Mouse (Mus musculus): ENCODE data around the gene Fgf11. TPM values are rescaled to one million over a fixed set of nuclear protein-coding genes. Genes with fewer than 3 reads are reported as not detected.

Gene Fgf11
- polyA plus RNA-seq, 1 experiment from 2014 or later = 4.4 TPM

- H3K36me3 ChIP-seq = peaks cover 15% of the 10 kb centered on the region
- no peak overlapping the region for H3K4me3 ChIP-seq (replicated peaks)
- H3K27me3 ChIP-seq = no peaks in the 10 kb centered on the region
- peaks cover 23% of the 10 kb centered on the region for H3K4me1 ChIP-seq
- H3K9me3 ChIP-seq (replicated peaks) = no peaks in the 10 kb centered on the region
- no peak overlapping the region for H3K9ac ChIP-seq
- ATAC-seq (ENCODE audit: insufficient number of reproducible peaks, low FRiP score, low TSS enrichment, low read depth) = no peak
- H3K4me2 ChIP-seq (replicated peaks) = no peak overlapping the region
- WGBS = 77% methylated on average over 3 of the region's 3 CpGs
- no peak overlapping the region for H3K27ac ChIP-seq (replicated peaks)
Measured at GRCm38 (mm10) chr11:69751635-69752034, 50.0 kb downstream of the Fgf11 start.

Other genes starting within 250 kb of the Fgf11 start
- 29.0 and 31.5 TPM in 2 replicates for gene Efnb3, start 241.7 kb downstream of the Fgf11 start, polyA plus RNA-seq (2015; fragmentation: Nextera tagmentation; extraction: Ambion mirVana)
- 25.0 and 26.5 TPM in 2 replicates for gene Wrap53, start 221.6 kb downstream of the Fgf11 start, polyA plus RNA-seq (2015; fragmentation: Nextera tagmentation; extraction: Ambion mirVana)
- 134 and 141 TPM in 2 replicates for gene Trp53, start 221.5 kb downstream of the Fgf11 start, polyA plus RNA-seq (2015; fragmentation: Nextera tagmentation; extraction: Ambion mirVana)
- gene Atp1b2, start 195.9 kb downstream of the Fgf11 start, polyA plus RNA-seq (2015; fragmentation: Nextera tagmentation; extraction: Ambion mirVana) = 12.4 and 13.4 TPM in 2 replicates
- not detected in 2 replicates for gene Shbg, start 184.0 kb downstream of the Fgf11 start, polyA plus RNA-seq (2015; fragmentation: Nextera tagmentation; extraction: Ambion mirVana)
- gene Sat2, start 179.8 kb downstream of the Fgf11 start, polyA plus RNA-seq (2015; fragmentation: Nextera tagmentation; extraction: Ambion mirVana) = 19.8 and 22.5 TPM in 2 replicates
- 33.4 and 34.2 TPM in 2 replicates for gene Fxr2, start 168.9 kb downstream of the Fgf11 start, polyA plus RNA-seq (2015; fragmentation: Nextera tagmentation; extraction: Ambion mirVana)
- gene Sox15, start 146.5 kb downstream of the Fgf11 start, polyA plus RNA-seq (2015; fragmentation: Nextera tagmentation; extraction: Ambion mirVana) = 5.2 TPM in 2 replicates
- 66.5 and 67.3 TPM in 2 replicates for gene Mpdu1, start 139.2 kb downstream of the Fgf11 start, polyA plus RNA-seq (2015; fragmentation: Nextera tagmentation; extraction: Ambion mirVana)
- gene Cd68, start 135.7 kb downstream of the Fgf11 start, polyA plus RNA-seq (2015; fragmentation: Nextera tagmentation; extraction: Ambion mirVana) = 26.3 and 28.3 TPM in 2 replicates
- gene Eif4a1, start 129.4 kb downstream of the Fgf11 start, polyA plus RNA-seq (2015; fragmentation: Nextera tagmentation; extraction: Ambion mirVana) = 447 and 512 TPM in 2 replicates
- 83.7 and 90.5 TPM in 2 replicates for gene Senp3, start 119.8 kb downstream of the Fgf11 start, polyA plus RNA-seq (2015; fragmentation: Nextera tagmentation; extraction: Ambion mirVana)
- gene Tnfsf13, start 116.1 kb downstream of the Fgf11 start, polyA plus RNA-seq (2015; fragmentation: Nextera tagmentation; extraction: Ambion mirVana) = 1.0 and 1.1 TPM in 2 replicates
- 11.9 and 13.3 TPM in 2 replicates for gene Tnfsf12, start 106.0 kb downstream of the Fgf11 start, polyA plus RNA-seq (2015; fragmentation: Nextera tagmentation; extraction: Ambion mirVana)
- 4.0 and 6.0 TPM in 2 replicates for gene Tnfsfm13, start 105.8 kb downstream of the Fgf11 start, polyA plus RNA-seq (2015; fragmentation: Nextera tagmentation; extraction: Ambion mirVana)
- gene Polr2a, start 43.2 kb downstream of the Fgf11 start, polyA plus RNA-seq (2015; fragmentation: Nextera tagmentation; extraction: Ambion mirVana) = 24.3 and 28.2 TPM in 2 replicates
- gene Slc35g3, start 39.9 kb downstream of the Fgf11 start, polyA plus RNA-seq (2015; fragmentation: Nextera tagmentation; extraction: Ambion mirVana) = 0.15 and 0.18 TPM in 2 replicates
- gene Zbtb4, start 35.9 kb downstream of the Fgf11 start, polyA plus RNA-seq (2015; fragmentation: Nextera tagmentation; extraction: Ambion mirVana) = 5.7 and 6.1 TPM in 2 replicates
- gene Chrnb1, start 5.9 kb downstream of the Fgf11 start, polyA plus RNA-seq (2015; fragmentation: Nextera tagmentation; extraction: Ambion mirVana) = 29.3 and 38.6 TPM in 2 replicates
- 7.5 and 10.0 TPM in 2 replicates for gene Tmem102, start 3.8 kb upstream of the Fgf11 start, polyA plus RNA-seq (2015; fragmentation: Nextera tagmentation; extraction: Ambion mirVana)
- not detected in 2 replicates for gene Gm39566, start 13.4 kb upstream of the Fgf11 start, polyA plus RNA-seq (2015; fragmentation: Nextera tagmentation; extraction: Ambion mirVana)
- not detected in 2 replicates for gene Spem2, start 16.6 kb upstream of the Fgf11 start, polyA plus RNA-seq (2015; fragmentation: Nextera tagmentation; extraction: Ambion mirVana)
- 0.16 and 0.38 TPM in 2 replicates for gene Spem1, start 20.3 kb upstream of the Fgf11 start, polyA plus RNA-seq (2015; fragmentation: Nextera tagmentation; extraction: Ambion mirVana)
- gene Nlgn2, start 35.9 kb upstream of the Fgf11 start, polyA plus RNA-seq (2015; fragmentation: Nextera tagmentation; extraction: Ambion mirVana) = 10.6 and 11.6 TPM in 2 replicates
- 388 and 399 TPM in 2 replicates for gene Tmem256, start 36.7 kb upstream of the Fgf11 start, polyA plus RNA-seq (2015; fragmentation: Nextera tagmentation; extraction: Ambion mirVana)
- gene Plscr3, start 44.5 kb upstream of the Fgf11 start, polyA plus RNA-seq (2015; fragmentation: Nextera tagmentation; extraction: Ambion mirVana) = 126 and 148 TPM in 2 replicates
- gene Tnk1, start 56.9 kb upstream of the Fgf11 start, polyA plus RNA-seq (2015; fragmentation: Nextera tagmentation; extraction: Ambion mirVana) = 6.9 TPM in 2 replicates
- 0.35 and 0.47 TPM in 2 replicates for gene Tmem95, start 76.2 kb upstream of the Fgf11 start, polyA plus RNA-seq (2015; fragmentation: Nextera tagmentation; extraction: Ambion mirVana)
- gene Kctd11, start 79.5 kb upstream of the Fgf11 start, polyA plus RNA-seq (2015; fragmentation: Nextera tagmentation; extraction: Ambion mirVana) = 13.8 and 18.1 TPM in 2 replicates
- gene Acap1, start 93.7 kb upstream of the Fgf11 start, polyA plus RNA-seq (2015; fragmentation: Nextera tagmentation; extraction: Ambion mirVana) = 1.8 and 2.3 TPM in 2 replicates
- 8.7 and 9.4 TPM in 2 replicates for gene 2810408A11Rik, start 99.1 kb upstream of the Fgf11 start, polyA plus RNA-seq (2015; fragmentation: Nextera tagmentation; extraction: Ambion mirVana)
- gene Neurl4, start 99.2 kb upstream of the Fgf11 start, polyA plus RNA-seq (2015; fragmentation: Nextera tagmentation; extraction: Ambion mirVana) = 7.8 and 8.5 TPM in 2 replicates
- 84.5 and 85.1 TPM in 2 replicates for gene Gps2, start 112.0 kb upstream of the Fgf11 start, polyA plus RNA-seq (2015; fragmentation: Nextera tagmentation; extraction: Ambion mirVana)
- 1,531 and 1,570 TPM in 2 replicates for gene Eif5a, start 120.1 kb upstream of the Fgf11 start, polyA plus RNA-seq (2015; fragmentation: Nextera tagmentation; extraction: Ambion mirVana)
- 2.7 and 6.2 TPM in 2 replicates for gene Ybx2, start 133.9 kb upstream of the Fgf11 start, polyA plus RNA-seq (2015; fragmentation: Nextera tagmentation; extraction: Ambion mirVana)
- 21.1 and 21.7 TPM in 2 replicates for gene Slc2a4, start 146.3 kb upstream of the Fgf11 start, polyA plus RNA-seq (2015; fragmentation: Nextera tagmentation; extraction: Ambion mirVana)
- 37.5 and 57.4 TPM in 2 replicates for gene Cldn7, start 162.9 kb upstream of the Fgf11 start, polyA plus RNA-seq (2015; fragmentation: Nextera tagmentation; extraction: Ambion mirVana)
- 31.6 and 34.9 TPM in 2 replicates for gene Ctdnep1, start 179.3 kb upstream of the Fgf11 start, polyA plus RNA-seq (2015; fragmentation: Nextera tagmentation; extraction: Ambion mirVana)
- 112 and 113 TPM in 2 replicates for gene Elp5, start 180.7 kb upstream of the Fgf11 start, polyA plus RNA-seq (2015; fragmentation: Nextera tagmentation; extraction: Ambion mirVana)
- 543 and 559 TPM in 2 replicates for gene Gabarap, start 189.3 kb upstream of the Fgf11 start, polyA plus RNA-seq (2015; fragmentation: Nextera tagmentation; extraction: Ambion mirVana)
- 77.8 and 83.0 TPM in 2 replicates for gene Phf23, start 193.9 kb upstream of the Fgf11 start, polyA plus RNA-seq (2015; fragmentation: Nextera tagmentation; extraction: Ambion mirVana)
- gene Dvl2, start 198.7 kb upstream of the Fgf11 start, polyA plus RNA-seq (2015; fragmentation: Nextera tagmentation; extraction: Ambion mirVana) = 47.3 and 52.3 TPM in 2 replicates
- gene Acadvl, start 213.6 kb upstream of the Fgf11 start, polyA plus RNA-seq (2015; fragmentation: Nextera tagmentation; extraction: Ambion mirVana) = 95.6 and 97.7 TPM in 2 replicates
- 11.4 and 14.4 TPM in 2 replicates for gene Dlg4, start 215.1 kb upstream of the Fgf11 start, polyA plus RNA-seq (2015; fragmentation: Nextera tagmentation; extraction: Ambion mirVana)

Measured in embryonic facial prominence, embryonic 15.5 days (tissue).